Mouse (Mus musculus): ENCODE data around the gene Naa60. TPM values are rescaled to one million over a fixed set of nuclear protein-coding genes. Genes with fewer than 3 reads are reported as not detected.
A peak's percentile ranks its signal among the peaks of the same experiment; 100 is the strongest.
"Not testable (repeated sequence)": the region's sequence is repeated elsewhere in the genome, so short reads cannot be mapped to it uniquely, and the experiment has no call there.

Gene Naa60
- total RNA-seq (2015) (92.6 and 98.1 TPM in 2 replicates), total RNA-seq (2017) (26.2 and 38.9 TPM in 2 replicates)

GRCm38 (mm10) chr16:3872216-3873047, at the start of gene Naa60:
Naa60 (plus strand) TSS chr16:3872375.
- peak; percentile 98 for ATAC-seq (replicated peaks; ENCODE audit: poor library complexity)

- no peak for ATAC-seq (replicated peaks; ENCODE audit: poor library complexity)
Measured at GRCm38 (mm10) chr16:3828021-3828420, 44.2 kb upstream of the Naa60 start.

GRCm38 (mm10) chr16:3829727-3830126, 42.4 kb upstream of the Naa60 start:
- peak; percentile 52 for ATAC-seq (replicated peaks; ENCODE audit: poor library complexity)

GRCm38 (mm10) chr16:3830588-3831109, 41.5 kb upstream of the Naa60 start, which contains the start of gene Olfr15:
Olfr15 (plus strand) TSS chr16:3830878.
- 0 out of 2 replicates have a peak, but pooled peaks have one; percentile 34 for ATAC-seq (replicated peaks; ENCODE audit: poor library complexity)

DNA sequence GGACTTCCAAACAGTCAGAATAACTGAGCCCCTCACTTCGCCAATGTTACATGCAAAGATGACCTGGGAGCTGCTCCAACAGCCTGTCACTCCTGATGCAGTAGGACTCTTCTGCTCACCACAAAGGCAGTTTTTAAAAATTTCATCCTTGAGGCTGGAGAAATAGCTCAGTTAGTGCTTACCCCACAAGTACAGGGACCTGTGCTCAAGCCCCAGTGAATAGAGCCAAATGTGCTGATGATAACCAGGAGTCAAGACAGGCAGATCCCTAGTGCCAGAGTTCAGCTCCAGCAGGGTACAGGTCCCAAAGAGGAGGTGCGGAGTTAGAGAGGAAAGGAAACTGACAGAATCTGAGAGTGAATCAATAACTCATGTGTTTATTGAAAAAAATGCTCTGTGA, 36.7 kb upstream of the Naa60 start:
- no peak for ATAC-seq (replicated peaks; ENCODE audit: poor library complexity)

DNA sequence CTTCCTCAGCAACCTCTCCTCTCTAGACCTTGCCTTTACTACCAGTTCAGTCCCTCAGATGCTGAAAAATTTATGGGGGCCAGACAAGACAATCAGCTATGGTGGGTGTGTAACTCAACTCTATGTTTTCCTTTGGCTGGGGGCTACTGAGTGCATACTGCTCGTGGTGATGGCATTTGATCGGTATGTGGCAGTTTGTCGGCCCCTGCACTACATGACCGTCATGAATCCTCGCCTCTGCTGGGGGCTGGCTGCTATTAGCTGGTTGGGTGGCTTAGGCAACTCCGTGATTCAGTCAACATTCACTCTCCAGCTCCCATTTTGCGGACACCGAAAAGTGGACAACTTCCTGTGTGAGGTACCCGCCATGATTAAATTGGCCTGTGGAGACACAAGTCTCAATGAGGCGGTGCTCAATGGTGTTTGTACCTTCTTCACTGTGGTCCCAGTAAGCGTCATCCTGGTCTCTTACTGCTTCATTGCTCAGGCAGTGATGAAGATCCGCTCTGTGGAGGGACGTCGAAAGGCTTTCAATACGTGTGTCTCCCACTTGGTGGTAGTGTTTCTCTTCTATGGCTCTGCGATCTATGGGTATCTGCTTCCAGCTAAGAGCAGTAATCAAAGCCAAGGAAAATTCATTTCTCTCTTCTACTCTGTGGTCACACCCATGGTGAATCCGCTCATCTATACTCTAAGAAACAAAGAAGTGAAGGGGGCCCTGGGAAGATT, 32.9 kb upstream of the Naa60 start:
- ATAC-seq (replicated peaks; ENCODE audit: poor library complexity) = peak; percentile 76

DNA sequence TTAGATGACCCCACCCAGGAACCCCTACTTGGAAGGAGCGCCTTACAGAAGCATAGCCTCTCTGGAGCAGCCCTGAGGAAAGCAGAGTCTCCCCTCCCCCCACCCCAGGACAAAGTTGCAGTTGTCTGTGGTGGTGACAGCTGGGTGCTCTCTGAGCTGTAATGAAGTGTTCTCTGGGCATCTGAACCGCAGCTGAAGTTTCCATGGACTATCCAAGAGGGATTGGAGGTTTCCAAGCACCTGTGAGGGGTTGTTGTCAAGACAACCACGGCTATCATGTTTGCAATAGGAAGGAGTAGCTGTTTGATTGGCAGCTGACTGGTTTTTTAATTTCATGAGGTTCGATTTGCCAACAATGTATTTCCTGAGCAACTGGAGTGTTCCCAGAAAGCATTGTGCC, 29.2 kb upstream of the Naa60 start:
- ATAC-seq (replicated peaks; ENCODE audit: poor library complexity) = no peak

DNA sequence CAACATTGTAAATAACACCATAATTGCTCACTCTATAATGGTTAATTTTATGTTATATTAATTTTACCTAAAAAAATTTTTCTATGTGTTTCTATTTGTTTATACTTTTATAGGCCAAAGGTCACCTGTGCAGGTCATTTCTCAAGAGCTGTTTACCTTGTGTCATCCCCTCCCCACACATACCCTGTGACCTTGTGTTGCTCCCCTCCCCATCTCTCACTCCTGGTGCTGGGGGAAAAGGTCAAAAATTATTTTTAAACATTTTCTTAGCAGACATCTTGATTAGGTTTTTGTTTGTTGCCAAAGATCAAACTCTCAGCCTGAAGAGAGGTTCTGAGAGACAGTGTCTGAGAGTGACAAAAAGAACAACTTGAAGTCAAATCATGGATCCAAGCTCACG, 28.4 kb upstream of the Naa60 start:
- ATAC-seq (replicated peaks; ENCODE audit: poor library complexity) = no peak

DNA sequence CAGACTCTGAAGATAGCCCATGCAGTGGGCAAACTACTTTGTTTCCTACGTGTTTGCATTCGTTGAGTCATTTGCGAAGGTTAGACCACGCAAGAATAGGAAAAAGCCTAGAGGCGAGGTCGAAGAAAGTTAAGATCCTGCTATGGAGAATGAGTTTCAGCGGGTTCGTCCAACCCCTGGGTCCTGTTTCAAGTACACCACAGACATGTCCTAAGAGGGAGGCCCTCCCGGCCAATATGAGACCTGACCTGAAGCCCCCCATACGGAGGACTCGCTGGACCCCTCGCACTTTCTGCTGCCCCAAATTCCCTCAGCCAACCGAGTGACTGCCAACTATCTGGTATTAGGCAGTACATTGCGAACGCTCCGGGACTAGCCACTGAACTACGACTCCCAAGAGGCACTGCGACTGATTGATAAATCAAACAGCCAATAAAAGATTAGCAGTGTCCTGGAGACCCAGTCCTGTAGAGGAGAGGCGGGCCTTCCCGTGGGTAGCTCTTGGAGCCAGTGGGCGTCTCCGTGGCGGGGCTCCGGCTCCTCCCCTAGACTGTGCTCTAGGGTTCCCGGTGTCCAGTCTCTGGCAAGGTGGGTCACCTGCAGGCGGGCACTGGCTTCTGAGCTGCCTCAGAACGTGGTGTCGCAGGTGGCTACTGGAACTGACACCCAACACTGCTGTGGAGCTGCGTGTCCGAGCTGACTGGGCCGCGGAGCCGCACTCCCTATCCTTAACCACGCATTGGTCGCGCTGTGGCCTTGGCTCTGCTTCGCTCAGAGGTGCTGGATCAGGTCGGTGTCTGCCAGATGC, 25.3 kb upstream of the Naa60 start, which contains the start of gene Zfp174:
TSS of gene Zfp174 (plus strand) at position 558 of the 808 bp plus-strand sequence.
- ATAC-seq (replicated peaks; ENCODE audit: poor library complexity) = peak; percentile 98

GRCm38 (mm10) chr16:3847871-3848270, 24.3 kb upstream of the Naa60 start:
- ATAC-seq (replicated peaks; ENCODE audit: poor library complexity) = no peak

GRCm38 (mm10) chr16:3848416-3848815, 23.8 kb upstream of the Naa60 start:
- no peak for ATAC-seq (replicated peaks; ENCODE audit: poor library complexity)

- ATAC-seq (replicated peaks; ENCODE audit: poor library complexity) = not testable (repeated sequence)
Measured at GRCm38 (mm10) chr16:3851301-3851700, 20.9 kb upstream of the Naa60 start.

- no peak for ATAC-seq (replicated peaks; ENCODE audit: poor library complexity)
Measured at GRCm38 (mm10) chr16:3852586-3852985, 19.6 kb upstream of the Naa60 start.

- no peak for ATAC-seq (replicated peaks; ENCODE audit: poor library complexity)
Measured at GRCm38 (mm10) chr16:3854437-3855182, 17.6 kb upstream of the Naa60 start.

DNA sequence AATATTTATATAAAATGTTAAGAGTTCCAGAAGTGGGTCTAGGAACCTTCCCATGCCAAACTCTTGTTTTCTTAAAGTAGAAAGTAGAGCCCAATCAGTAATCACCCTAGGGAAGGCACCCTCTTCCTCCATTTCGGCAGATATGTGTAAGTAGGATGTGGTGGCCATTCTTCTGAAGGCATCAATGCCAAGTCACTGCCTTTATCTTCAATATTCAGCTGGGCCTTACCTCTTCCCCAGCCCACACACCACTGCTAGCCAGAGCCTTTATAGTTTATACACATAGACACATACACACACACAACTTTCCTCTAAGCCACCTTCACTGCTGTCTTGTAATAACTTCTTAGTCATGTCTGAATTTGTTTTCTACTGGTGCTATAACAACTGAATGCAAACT, 16.4 kb upstream of the Naa60 start:
- ATAC-seq (replicated peaks; ENCODE audit: poor library complexity) = peak; percentile 70

DNA sequence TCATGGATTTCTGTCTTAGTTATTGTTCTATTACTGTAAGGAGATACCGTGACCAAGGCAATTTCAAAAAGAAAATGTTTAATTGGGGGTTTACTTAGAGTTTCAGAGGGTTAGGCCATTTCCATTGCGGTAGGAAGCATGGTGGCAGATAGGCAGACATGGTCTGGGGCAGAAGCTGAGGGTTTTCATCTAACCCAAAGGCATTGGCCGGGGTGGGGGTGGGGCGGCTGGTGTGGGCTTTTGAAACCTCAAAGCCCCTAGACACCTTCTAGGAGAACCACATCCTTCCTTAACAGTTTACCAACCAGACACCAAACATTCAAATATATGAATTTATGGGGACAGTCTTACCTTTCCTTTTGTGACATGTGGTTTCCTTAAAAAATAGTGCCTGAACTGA, 12.9 kb upstream of the Naa60 start:
- peak; percentile 57 for ATAC-seq (replicated peaks; ENCODE audit: poor library complexity)

GRCm38 (mm10) chr16:3871815-3872214, 360 bp upstream of the Naa60 start:
- peak; percentile 26 for ATAC-seq (replicated peaks; ENCODE audit: poor library complexity)

GRCm38 (mm10) chr16:3876346-3876745, 4.2 kb downstream of the Naa60 start:
- no peak for ATAC-seq (replicated peaks; ENCODE audit: poor library complexity)

DNA sequence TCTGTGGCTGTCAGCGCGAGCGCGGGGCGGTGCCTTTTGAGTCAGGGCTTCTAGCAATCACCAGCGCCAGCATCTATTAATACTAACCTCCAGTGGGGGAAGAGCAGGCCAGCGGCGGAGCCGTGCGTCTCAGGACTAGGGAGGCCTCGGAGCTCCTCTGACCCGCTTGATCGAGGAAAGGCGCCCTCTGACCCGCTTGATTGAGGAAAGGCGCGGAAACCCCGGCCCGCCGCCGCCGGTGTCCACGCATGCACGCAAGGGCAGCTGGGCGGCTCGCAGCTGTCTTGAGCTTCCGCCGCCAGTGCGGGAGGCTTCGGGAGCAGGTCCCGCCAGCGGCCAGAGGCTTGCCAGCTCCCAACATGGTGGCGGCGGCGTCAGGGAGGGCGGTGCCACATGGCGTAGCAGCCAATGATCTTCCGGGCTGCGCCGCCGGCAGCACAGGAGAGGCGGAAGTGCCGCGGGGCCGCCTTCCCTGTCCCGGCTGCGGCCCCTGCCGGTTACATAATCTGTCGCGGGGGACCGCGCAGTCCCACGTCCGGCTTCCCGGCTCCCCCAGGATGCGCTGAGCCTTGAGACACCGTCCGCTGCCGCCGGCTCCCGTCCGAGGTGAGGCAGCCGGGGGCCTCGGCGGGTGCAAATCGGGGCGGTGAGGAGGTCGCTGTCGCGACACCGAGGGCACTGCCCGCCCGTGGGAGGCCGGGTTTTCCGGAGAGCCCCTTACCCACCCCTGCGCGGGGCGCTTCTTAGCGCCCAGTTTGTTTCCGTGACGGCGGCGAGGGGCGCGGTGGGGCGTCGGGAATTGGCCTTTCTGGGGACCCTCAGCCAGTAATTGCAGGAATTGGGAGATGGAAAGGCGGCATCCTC, 12.3 kb downstream of the Naa60 start, which contains the start of the genes Zfp597 and Gm20695:
TSS of gene Zfp597 (minus strand) at position 361 of the 864 bp plus-strand sequence.
TSS of gene Gm20695 (plus strand) at position 448 of the 864 bp plus-strand sequence.
- peak; percentile 97 for ATAC-seq (replicated peaks; ENCODE audit: poor library complexity)

Measured in megakaryocyte progenitor cell, adult 5-6 weeks (primary cell).